Mouse (Mus musculus): Measurements from ENCODE around the gene Tmem121b. TPM values are rescaled to one million over a fixed set of nuclear protein-coding genes. Genes with fewer than 3 reads are reported as not detected.

Gene Tmem121b
- total and polyA plus RNA-seq, 3 experiments = 0.18 TPM; not detected in 2

- no peaks in the 10 kb centered on the region for H3K9me3 ChIP-seq (replicated peaks; ENCODE audit: insufficient read depth, low read length)
- H3K27ac ChIP-seq (ENCODE audit: control insufficient read depth, low read depth, low read length) = no peak overlapping the region
- peaks cover 0 to 11% of the 10 kb centered on the region in 2 experiments; a peak in 2 of 4 replicates for H3K36me3 ChIP-seq (ENCODE audit: control insufficient read depth in 1 of 2, insufficient read depth in 2 of 2, low read length in 2 of 2)
- H3K79me2 ChIP-seq (ENCODE audit: control insufficient read depth, insufficient read depth, low read length, poor library complexity) = no peaks in the 10 kb centered on the region
- no peaks in the 10 kb centered on the region for H3K4me1 ChIP-seq (ENCODE audit: control insufficient read depth in 1 of 2, insufficient read depth in 2 of 2, low read length in 2 of 2)
- TF ChIP-seq TBP (IDR thresholded peaks at IDR 0.05; ENCODE audit: low read depth, low read length) (no peak), ZC3H11A (IDR thresholded peaks at IDR 0.05; ENCODE audit: low read depth, low read length) (no peak), GATA1 (IDR thresholded peaks at IDR 0.05; ENCODE audit: low read depth, low read length) (no peak), GABPA (IDR thresholded peaks at IDR 0.05; ENCODE audit: low read depth, low read length) (no peak), E2F4 (IDR thresholded peaks at IDR 0.05; ENCODE audit: borderline replicate concordance, low read depth, low read length) (no peak), EP300 (IDR thresholded peaks at IDR 0.05; ENCODE audit: low read depth in 1 of 2, low read length in 2 of 2) (no peak), KAT2A (conservative IDR thresholded peaks at IDR 0.05; ENCODE audit: low read depth, low read length) (no peak), POLR2AphosphoS5 (IDR thresholded peaks at IDR 0.05; ENCODE audit: borderline replicate concordance, low read depth, low read length) (no peak), ZKSCAN1 (IDR thresholded peaks at IDR 0.05; ENCODE audit: low read depth, low read length) (no peak), TAL1 (IDR thresholded peaks at IDR 0.05; ENCODE audit: low read length) (no peak), ELF1 (IDR thresholded peaks at IDR 0.05; ENCODE audit: low read depth, low read length) (no peak), POLR2A (IDR thresholded peaks at IDR 0.05; ENCODE audit: control insufficient read depth in 1 of 2, insufficient read depth in 1 of 2, low read depth in 1 of 2, low read length in 2 of 2, poor library complexity in 1 of 2) (no peak), HCFC1 (IDR thresholded peaks at IDR 0.05; ENCODE audit: low read depth, low read length) (no peak), POLR2AphosphoS2 (IDR thresholded peaks at IDR 0.05; ENCODE audit: low read length) (no peak), MEF2A (IDR thresholded peaks at IDR 0.05; ENCODE audit: extremely low read depth, insufficient replicate concordance, low read depth, low read length, poor library complexity, severe bottlenecking) (no peak), BHLHE40 (IDR thresholded peaks at IDR 0.05; ENCODE audit: borderline replicate concordance, low read depth, low read length) (no peak), ZNF384 (IDR thresholded peaks at IDR 0.05; ENCODE audit: low read depth, low read length) (no peak), UBTF (IDR thresholded peaks at IDR 0.05; ENCODE audit: borderline replicate concordance, insufficient read depth, low read depth, low read length) (no peak), SIN3A (IDR thresholded peaks at IDR 0.05; ENCODE audit: low read length) (no peak), MAZ (IDR thresholded peaks at IDR 0.05; ENCODE audit: low read depth, low read length) (no peak)
- no peaks in the 10 kb centered on the region for H3K27me3 ChIP-seq (ENCODE audit: control insufficient read depth in 1 of 2, insufficient read depth in 2 of 2, low read length in 2 of 2)
- H3K4me3 ChIP-seq (ENCODE audit: control insufficient read depth in 1 of 2, insufficient read depth in 1 of 2, low read depth in 2 of 2, low read length in 2 of 2) = no peak overlapping the region
- no peak overlapping the region for H3K9ac ChIP-seq (ENCODE audit: control insufficient read depth, low read depth, low read length, poor library complexity, severe bottlenecking)
- no peak for DNase-seq (ENCODE audit: low read depth, low spot score)
These were observed 49.9 kb downstream of the Tmem121b start for GRCm38 (mm10) chr6:120443363-120444355.
